Mouse (Mus musculus) limb, embryonic 13.5 days (tissue): ENCODE results near the gene Gm42688. TPM values are rescaled to one million over a fixed set of nuclear protein-coding genes. Genes with fewer than 3 reads are reported as not detected.

Experiments used
- ATAC-seq: fragments of 200-750 bp; cut with Nextera tagmentation; 2 replicates; pipeline ENCODE4 v1.8.0; 2017; ENCODE audit warnings: low read depth, moderate number of reproducible peaks, moderate TSS enrichment; ENCODE audit not compliant: low FRiP score
- H3K27ac ChIP-seq: fragments of 300-500 bp; sonication (generic); 2 replicates; pipeline ENCODE4 v1.5.1; 2015; ENCODE audit warnings: inconsistent platforms, mild to moderate bottlenecking, moderate library complexity
- H3K27me3 ChIP-seq: fragments of 300-500 bp; sonication (generic); 2 replicates; pipeline ENCODE4 v1.6.1; 2015; ENCODE audit warnings: mild to moderate bottlenecking, inconsistent platforms
- H3K36me3 ChIP-seq: fragments of 300-500 bp; sonication (generic); 2 replicates; pipeline ENCODE4 v1.6.1; 2015; ENCODE audit warnings: inconsistent platforms, mild to moderate bottlenecking, moderate library complexity
- H3K4me1 ChIP-seq: fragments of 300-500 bp; sonication (generic); 2 replicates; pipeline ENCODE4 v1.6.1; 2015; ENCODE audit warnings: inconsistent platforms
- H3K4me2 ChIP-seq: fragments of 300-500 bp; sonication (generic); replicated peaks from 2 replicates; pipeline ENCODE4 v1.6.1; 2015; ENCODE audit warnings: inconsistent platforms, mild to moderate bottlenecking, moderate library complexity
- H3K4me3 ChIP-seq: fragments of 300-500 bp; sonication (generic); 2 replicates; pipeline ENCODE4 v1.5.1; 2015; ENCODE audit warnings: moderate library complexity, mild to moderate bottlenecking, inconsistent platforms
- H3K9ac ChIP-seq: fragments of 300-500 bp; sonication (generic); 2 replicates; pipeline ENCODE4 v1.6.1; 2015; ENCODE audit warnings: mild to moderate bottlenecking, inconsistent platforms
- H3K9me3 ChIP-seq: fragments of 300-500 bp; sonication (generic); 2 replicates; pipeline ENCODE4 v1.6.1; 2016; ENCODE audit warnings: inconsistent platforms
- WGBS: fragments of 180-500 bp; shearing (Covaris S2); methylation state at CpG from one replicate; pipeline ENCODE4 v1.1.7; 2015; 5-methylcytosine and 5-hydroxymethylcytosine counted together
- polyA plus RNA-seq: library from polyadenylated mRNA; unstranded; fragments of >200 nt; fragmentation: Nextera tagmentation; extraction: Ambion mirVana; gene quantifications from 2 replicates; pipeline ENCODE4 v1.2.1, GENCODE M21; 2015

Gene Gm42688
- polyA plus RNA-seq, 1 experiment from 2014 or later: 2.8 TPM

- no peaks in the 10 kb centered on the region for H3K9me3 ChIP-seq
- H3K9ac ChIP-seq: peak overlapping the region; percentile 95
- ATAC-seq: peak; percentile 0; the same call in 1 of the 2 replicates
- peak overlapping the region; percentile 77 for H3K4me3 ChIP-seq
- H3K36me3 ChIP-seq: peaks cover 28% of the 10 kb centered on the region
- peak overlapping the region; percentile 94 for H3K4me2 ChIP-seq
- peaks cover 42% of the 10 kb centered on the region for H3K4me1 ChIP-seq
- peak overlapping the region; percentile 99 for H3K27ac ChIP-seq
- under 1% methylated on average over 51 of the region's 52 CpGs for WGBS
- H3K27me3 ChIP-seq: no peaks in the 10 kb centered on the region
Measured at GRCm38 (mm10) chr6:83121863-83122710, 20.7 kb downstream of the Gm42688 start.

DNA sequence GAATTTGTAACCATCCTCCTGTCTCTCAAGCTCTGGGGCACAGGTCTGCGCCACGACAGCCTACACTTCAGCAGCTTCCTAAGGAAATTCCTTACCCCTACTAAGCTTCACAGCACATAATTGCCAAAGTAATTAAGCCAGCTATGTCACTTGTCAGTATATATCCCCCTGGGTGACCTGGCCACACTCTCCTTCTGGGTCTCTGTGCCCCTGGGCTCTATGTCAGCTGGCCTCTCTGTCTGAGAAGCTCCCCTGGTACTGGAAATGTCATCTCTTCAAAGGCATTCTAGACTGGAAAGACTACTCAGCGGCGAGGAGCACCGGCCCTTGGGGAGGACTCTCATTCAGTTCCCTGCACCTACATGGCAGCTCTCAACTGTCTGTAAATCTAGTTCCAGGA is 21.5 kb downstream of the Gm42688 start:
- Histone ChIP-seq H3K9ac (peak overlapping the region; percentile 95), H3K4me2 (peak overlapping the region; percentile 94), H3K27ac (0 out of 2 replicates have a peak overlapping the region, but pooled peaks have one; percentile 99), H3K9me3 (no peaks in the 10 kb centered on the region), H3K4me3 (peak overlapping the region; percentile 77), H3K27me3 (no peaks in the 10 kb centered on the region), H3K36me3 (peaks cover 19% of the 10 kb centered on the region), H3K4me1 (peaks cover 40% of the 10 kb centered on the region)
- 84% methylated on average over 5 of the region's 5 CpGs for WGBS
- ATAC-seq: no peak

DNA sequence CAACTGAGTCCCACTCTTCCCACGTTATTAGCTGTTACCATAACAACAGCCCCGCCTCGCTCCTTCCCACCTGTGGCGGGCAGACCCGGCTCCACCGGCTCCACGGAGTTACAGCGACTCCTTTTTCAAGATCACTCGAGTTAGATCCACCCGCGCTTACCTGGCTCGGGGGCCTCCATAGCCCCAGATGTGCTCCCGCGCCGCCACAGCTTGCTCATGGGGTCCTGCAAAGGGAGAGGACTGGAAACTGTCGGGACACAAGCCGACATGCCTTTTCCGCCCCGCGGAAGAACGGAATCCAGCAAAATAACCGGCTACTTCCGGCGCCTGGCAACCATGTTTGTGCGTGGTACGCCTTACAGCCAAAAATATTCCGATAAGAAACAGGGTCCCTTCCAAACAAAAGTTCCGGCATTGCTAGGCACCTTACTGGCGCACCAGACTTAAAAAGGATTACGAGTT is 23.5 kb downstream of the Gm42688 start:
- peaks cover 33% of the 10 kb centered on the region for H3K4me1 ChIP-seq
- H3K9ac ChIP-seq: peak overlapping the region; percentile 79
- peak overlapping the region; percentile 76 for H3K4me3 ChIP-seq
- under 1% methylated on average over 30 of the region's 30 CpGs for WGBS
- H3K27me3 ChIP-seq: no peaks in the 10 kb centered on the region
- H3K36me3 ChIP-seq: peaks cover under 1% of the 10 kb centered on the region; the same call in 1 of the 2 replicates
- peak overlapping the region; percentile 94 for H3K4me2 ChIP-seq
- ATAC-seq: peak; percentile 29; the same call in 1 of the 2 replicates
- peak overlapping the region; percentile 67; the same call in 1 of the 2 replicates for H3K27ac ChIP-seq
- H3K9me3 ChIP-seq: no peaks in the 10 kb centered on the region

DNA sequence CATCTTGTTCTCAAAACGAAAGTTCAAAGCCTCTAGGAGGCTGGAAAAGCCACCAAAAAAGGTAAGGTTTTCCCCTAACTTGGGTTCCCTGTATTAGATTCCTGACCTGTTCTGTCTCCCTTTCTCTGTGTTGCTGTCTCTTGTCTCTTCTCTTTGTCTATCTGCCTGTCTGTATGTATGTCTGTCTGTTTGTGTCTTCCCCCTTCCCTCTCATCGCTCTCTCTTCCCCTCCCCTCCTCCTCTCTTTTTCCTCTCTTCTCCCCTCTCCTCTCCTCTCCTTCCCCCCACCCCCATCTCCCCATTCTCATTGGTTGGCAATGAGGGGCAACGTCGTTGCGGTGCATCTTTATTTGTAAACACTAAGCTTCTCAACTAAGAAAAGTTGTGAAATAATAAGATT is 23.9 kb downstream of the Gm42688 start, which contains the start of gene Ino80b:
Ino80b (minus strand) TSS at position 101 of the 400 bp plus-strand sequence.
- no peaks in the 10 kb centered on the region for H3K27me3 ChIP-seq
- no peak for ATAC-seq
- 24% methylated on average over 5 of the region's 5 CpGs for WGBS

GRCm38 (mm10) chr6:83127419-83127818 is 26.0 kb downstream of the Gm42688 start:
- Histone ChIP-seq H3K4me1 (peaks cover 21% of the 10 kb centered on the region), H3K4me3 (no peak overlapping the region), H3K4me2 (no peak overlapping the region), H3K9me3 (no peaks in the 10 kb centered on the region), H3K27ac (no peak overlapping the region), H3K9ac (no peak overlapping the region), H3K36me3 (no peaks in the 10 kb centered on the region), H3K27me3 (no peaks in the 10 kb centered on the region)
- 97% methylated on average over 5 of the region's 5 CpGs for WGBS
- no peak for ATAC-seq

More for the DNA sequence above, 23.9 kb downstream of the Gm42688 start, which contains the start of gene Ino80b:
- Histone ChIP-seq H3K4me2 (peak within 1 kb of the TSS; percentile 94), H3K27ac (peak within 1 kb of the TSS; percentile 67; the same call in 1 of the 2 replicates), H3K4me3 (peak within 1 kb of the TSS; percentile 76), H3K4me1 (peaks cover 29% of the 10 kb centered on the region), H3K9me3 (no peaks in the 10 kb centered on the region), H3K36me3 (no peaks in the 10 kb centered on the region), H3K9ac (peak within 1 kb of the TSS; percentile 79)

- WGBS: 74% methylated on average over 6 of the region's 6 CpGs
- H3K4me2 ChIP-seq: no peak overlapping the region
- no peaks in the 10 kb centered on the region for H3K36me3 ChIP-seq
- H3K4me1 ChIP-seq: peaks cover 16% of the 10 kb centered on the region
- no peaks in the 10 kb centered on the region for H3K27me3 ChIP-seq
- H3K4me3 ChIP-seq: no peak overlapping the region
- no peak overlapping the region for H3K27ac ChIP-seq
- ATAC-seq: no peak
- H3K9me3 ChIP-seq: no peaks in the 10 kb centered on the region
- H3K9ac ChIP-seq: no peak overlapping the region
Measured at GRCm38 (mm10) chr6:83131469-83132034, 30.1 kb downstream of the Gm42688 start.

DNA sequence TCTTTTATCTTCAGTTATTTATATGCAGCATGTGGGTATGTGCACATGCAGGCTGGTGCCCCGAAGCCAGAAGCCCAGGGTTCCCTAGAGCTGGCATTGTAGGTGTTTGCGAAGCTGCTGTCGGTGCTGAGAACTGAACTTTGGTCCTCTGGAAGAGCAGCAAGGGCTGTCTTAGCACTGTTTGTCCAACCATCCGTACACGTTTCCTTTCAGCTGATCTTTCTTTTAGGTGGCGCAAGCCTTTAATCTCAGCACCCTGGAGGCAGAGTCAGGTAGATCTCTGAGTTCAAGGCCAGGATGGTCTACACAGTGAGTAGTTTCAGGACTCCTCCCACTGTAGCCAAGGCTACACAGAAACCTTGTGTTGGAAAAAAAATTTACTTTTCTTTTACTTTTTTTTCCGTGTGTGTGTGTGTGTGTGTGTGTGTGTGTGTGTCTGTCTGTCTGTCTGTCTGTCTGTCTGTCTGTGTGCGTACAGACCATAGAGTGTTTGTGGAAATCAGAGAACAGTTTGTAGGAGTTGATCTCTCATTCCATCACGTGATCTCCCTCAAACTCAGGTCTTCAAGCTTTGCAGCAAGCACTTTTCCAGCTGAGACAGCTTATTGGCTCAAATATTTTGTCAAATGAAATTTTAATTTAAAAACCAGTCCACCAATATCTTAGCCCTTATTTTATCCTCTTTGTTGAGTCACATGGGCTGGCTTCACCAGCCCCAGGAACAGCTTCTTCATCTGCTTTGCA is 30.9 kb downstream of the Gm42688 start:
- no peak overlapping the region for H3K9ac ChIP-seq
- H3K4me2 ChIP-seq: no peak overlapping the region
- no peak for ATAC-seq
- H3K27ac ChIP-seq: no peak overlapping the region
- no peaks in the 10 kb centered on the region for H3K9me3 ChIP-seq
- no peak overlapping the region for H3K4me3 ChIP-seq
- no peaks in the 10 kb centered on the region for H3K27me3 ChIP-seq
- H3K4me1 ChIP-seq: peaks cover 16% of the 10 kb centered on the region
- H3K36me3 ChIP-seq: no peaks in the 10 kb centered on the region
- 85% methylated on average over 9 of the region's 9 CpGs for WGBS

DNA sequence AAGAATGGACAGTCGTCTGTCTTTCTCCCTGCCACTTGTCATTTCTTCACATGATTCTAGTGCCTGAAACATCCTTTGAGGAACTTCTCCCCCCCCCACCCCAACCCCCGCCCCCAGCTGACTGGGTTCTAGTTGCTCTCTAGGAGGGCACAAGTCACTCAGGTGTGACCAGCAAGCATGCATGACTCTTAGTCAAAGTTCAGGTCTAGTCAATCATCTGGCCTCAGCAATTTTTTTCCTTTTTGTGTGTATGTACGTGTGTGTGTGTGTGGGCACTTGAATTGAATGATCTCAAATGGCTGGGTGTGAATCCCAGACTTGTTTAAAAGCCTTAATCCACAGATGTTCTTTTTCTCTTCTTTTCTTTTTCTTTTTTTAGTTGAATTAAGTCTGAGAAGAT is 32.8 kb downstream of the Gm42688 start:
- no peak for ATAC-seq
- no peaks in the 10 kb centered on the region for H3K9me3 ChIP-seq
- H3K27me3 ChIP-seq: no peaks in the 10 kb centered on the region
- H3K27ac ChIP-seq: no peak overlapping the region
- H3K4me1 ChIP-seq: peaks cover 29% of the 10 kb centered on the region
- no peak overlapping the region for H3K9ac ChIP-seq
- no peak overlapping the region for H3K4me3 ChIP-seq
- 81% methylated on average over 3 of the region's 3 CpGs for WGBS
- 0 out of 2 replicates have a peak, but pooled peaks cover under 1% of the 10 kb centered on the region for H3K36me3 ChIP-seq
- no peak overlapping the region for H3K4me2 ChIP-seq

- peaks cover 37% of the 10 kb centered on the region for H3K4me1 ChIP-seq
Measured at GRCm38 (mm10) chr6:83134951-83135513, 33.6 kb downstream of the Gm42688 start, which contains the start of gene Rtkn. Gene Rtkn (plus strand): TSS chr6:83135463.

GRCm38 (mm10) chr6:83135571-83136161 is 34.2 kb downstream of the Gm42688 start:
- H3K27me3 ChIP-seq: no peaks in the 10 kb centered on the region
- WGBS: 2% methylated on average over 37 of the region's 37 CpGs
- ATAC-seq: no peak
- H3K9ac ChIP-seq: peak overlapping the region; percentile 89
- H3K27ac ChIP-seq: peak overlapping the region; percentile 100
- H3K36me3 ChIP-seq: peaks cover 9% of the 10 kb centered on the region; the same call in 1 of the 2 replicates
- H3K4me2 ChIP-seq: peak overlapping the region; percentile 94
- no peaks in the 10 kb centered on the region for H3K9me3 ChIP-seq
- H3K4me3 ChIP-seq: peak overlapping the region; percentile 61
- peaks cover 40% of the 10 kb centered on the region for H3K4me1 ChIP-seq

More at GRCm38 (mm10) chr6:83134951-83135513, 33.6 kb downstream of the Gm42688 start, which contains the start of gene Rtkn:
- H3K4me3 ChIP-seq: peak within 1 kb of the TSS; percentile 61
- H3K27ac ChIP-seq: peak within 1 kb of the TSS; percentile 100
- 60% methylated on average over 7 of the region's 7 CpGs for WGBS
- H3K36me3 ChIP-seq: peaks cover 8% of the 10 kb centered on the region; the same call in 1 of the 2 replicates
- H3K9me3 ChIP-seq: no peaks in the 10 kb centered on the region
- peak within 1 kb of the TSS; percentile 94 for H3K4me2 ChIP-seq
- H3K9ac ChIP-seq: peak within 1 kb of the TSS; percentile 89
- no peak for ATAC-seq
- H3K27me3 ChIP-seq: no peaks in the 10 kb centered on the region
